Mouse (Mus musculus): Measurements from ENCODE around the gene Ddx23. TPM values are rescaled to one million over a fixed set of nuclear protein-coding genes. Genes with fewer than 3 reads are reported as not detected.
A peak's percentile ranks its signal among the peaks of the same experiment; 100 is the strongest.

Gene Ddx23
- total RNA-seq, 2 experiments from 2014 or later, result 69.4 to 75.8 TPM

GRCm38 (mm10) chr15:98636517-98636916 lies 26.2 kb downstream of the Ddx23 start:
- peak; percentile 68 to 88 for DNase-seq (ENCODE audit: low spot score in 2 of 2)
- intact Hi-C loops (cut with DNase I), result no loop called here

DNA sequence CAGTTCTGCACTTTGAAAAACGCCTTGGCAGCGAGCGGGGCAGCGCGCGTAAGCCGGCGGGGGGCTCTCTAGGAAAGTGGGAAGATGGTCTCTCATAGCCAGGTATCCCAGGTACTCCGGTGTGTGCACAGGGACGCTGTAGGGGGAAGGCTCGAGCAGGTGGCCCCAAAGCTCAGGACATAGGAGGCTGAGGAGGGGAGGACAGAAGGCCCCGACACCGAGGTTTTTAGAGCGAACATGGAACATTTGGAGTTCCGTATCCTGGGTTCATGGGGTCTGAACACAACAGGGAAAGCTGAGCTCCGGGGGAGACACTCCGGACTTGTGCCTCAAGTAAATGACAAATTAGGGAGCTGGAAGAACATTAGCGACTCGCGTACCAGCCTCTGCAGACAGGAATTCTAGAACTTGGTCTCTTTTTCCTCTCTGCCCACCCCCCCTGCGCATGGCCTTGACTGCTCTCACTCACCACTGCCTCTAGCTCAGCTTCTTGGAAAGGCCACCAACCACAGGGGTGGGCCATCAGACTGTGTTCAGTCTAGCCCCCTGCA lies 27.3 kb downstream of the Ddx23 start:
- intact Hi-C loops (cut with DNase I), result loop anchor here (2.0 kb wide), 1 partner anchor 27 kb away; the partner anchor contains the start of gene Ddx23
- DNase-seq (ENCODE audit: low spot score in 2 of 2), result no peak

DNA sequence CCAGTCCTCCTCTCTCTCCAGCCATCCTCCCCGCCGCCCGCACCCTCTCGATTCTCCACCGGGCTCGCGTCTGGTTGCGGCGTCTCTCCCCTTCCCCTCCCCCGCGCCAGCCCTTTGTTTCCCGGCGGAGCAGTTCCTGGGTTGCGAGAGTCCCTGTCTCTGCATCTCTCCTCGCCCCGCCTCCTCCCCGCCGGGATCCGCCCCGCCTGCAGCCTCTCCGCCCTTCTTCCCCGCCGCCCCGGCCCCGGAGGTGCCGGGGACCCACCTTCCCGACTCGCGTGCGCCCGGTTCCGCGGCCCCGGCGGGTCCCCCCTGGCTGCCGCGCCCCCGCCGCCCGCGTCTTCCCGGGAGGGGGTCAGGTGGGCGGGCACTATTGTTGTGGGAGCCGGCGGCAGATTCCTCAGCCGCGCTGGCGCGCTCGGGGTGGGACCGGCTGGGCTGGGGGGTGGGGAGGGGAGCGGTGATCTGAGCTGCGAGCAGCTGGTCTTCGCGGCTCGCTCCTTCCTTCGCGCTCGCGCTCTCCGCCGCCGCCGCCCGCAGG lies 28.1 kb downstream of the Ddx23 start:
- DNase-seq (ENCODE audit: low spot score in 2 of 2), result peak; percentile 80 to 87
- intact Hi-C loops (cut with DNase I), result loop anchor here (2.0 kb wide), 1 partner anchor 28 kb away; the partner anchor contains the start of gene Ddx23

DNA sequence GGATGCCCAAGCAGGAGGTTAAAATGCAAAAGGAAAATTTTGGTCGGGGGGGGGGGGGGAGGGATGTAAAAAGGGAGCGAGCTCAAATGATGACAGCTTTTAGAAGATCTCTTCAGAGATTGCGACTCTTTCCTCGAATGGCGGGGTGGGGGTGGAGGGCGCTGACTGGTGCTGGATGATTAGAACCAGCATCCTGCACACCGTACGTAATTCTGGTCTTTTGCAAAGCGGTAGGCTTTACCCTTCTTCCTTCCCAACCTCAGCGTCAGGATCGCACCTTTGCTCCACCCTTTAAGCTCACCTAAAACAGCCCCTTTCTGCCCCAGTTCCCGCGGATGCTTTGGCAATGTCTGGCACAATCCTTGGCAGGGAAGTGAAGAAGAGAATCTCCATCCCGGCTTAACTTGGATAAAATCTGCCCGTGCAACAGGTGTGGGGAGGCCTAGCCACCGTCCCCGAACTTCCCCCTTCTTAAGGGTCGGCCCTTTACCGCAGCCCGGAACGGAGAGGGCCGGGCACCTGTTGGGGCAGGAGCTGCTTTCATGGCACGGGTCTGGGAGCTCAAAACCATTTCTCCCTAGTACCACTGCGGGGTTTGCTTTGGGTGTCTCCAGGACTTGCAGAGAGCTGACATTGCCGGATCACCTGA lies 28.7 kb downstream of the Ddx23 start:
- intact Hi-C loops (cut with DNase I), result loop anchor here (2.0 kb wide), 1 partner anchor 29 kb away; the partner anchor contains the start of gene Ddx23

DNA sequence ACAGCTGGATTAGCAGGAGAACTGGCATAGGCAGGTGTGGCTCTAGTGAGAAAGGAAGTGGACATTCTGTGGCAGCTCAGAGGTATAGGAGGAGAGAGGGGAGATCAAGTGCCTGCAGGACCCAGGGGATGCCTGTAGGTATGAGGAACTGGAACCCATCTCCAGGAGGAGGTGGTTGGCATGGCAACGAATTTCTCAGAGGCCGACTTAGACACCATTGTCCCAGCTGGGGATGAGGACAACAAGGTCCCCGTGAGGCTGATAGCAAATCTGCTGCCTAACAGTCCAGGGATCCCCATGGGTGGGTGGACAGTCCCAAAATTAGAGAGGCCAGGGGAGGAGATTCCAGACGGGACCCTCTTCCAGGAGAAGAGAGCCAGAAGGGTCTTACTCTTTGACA lies 29.8 kb downstream of the Ddx23 start:
- intact Hi-C loops (cut with DNase I), result no loop called here
- no peak for DNase-seq (ENCODE audit: low spot score in 2 of 2)

More for the DNA sequence above, 28.7 kb downstream of the Ddx23 start:
- DNase-seq (ENCODE audit: low spot score in 2 of 2), result no peak

DNA sequence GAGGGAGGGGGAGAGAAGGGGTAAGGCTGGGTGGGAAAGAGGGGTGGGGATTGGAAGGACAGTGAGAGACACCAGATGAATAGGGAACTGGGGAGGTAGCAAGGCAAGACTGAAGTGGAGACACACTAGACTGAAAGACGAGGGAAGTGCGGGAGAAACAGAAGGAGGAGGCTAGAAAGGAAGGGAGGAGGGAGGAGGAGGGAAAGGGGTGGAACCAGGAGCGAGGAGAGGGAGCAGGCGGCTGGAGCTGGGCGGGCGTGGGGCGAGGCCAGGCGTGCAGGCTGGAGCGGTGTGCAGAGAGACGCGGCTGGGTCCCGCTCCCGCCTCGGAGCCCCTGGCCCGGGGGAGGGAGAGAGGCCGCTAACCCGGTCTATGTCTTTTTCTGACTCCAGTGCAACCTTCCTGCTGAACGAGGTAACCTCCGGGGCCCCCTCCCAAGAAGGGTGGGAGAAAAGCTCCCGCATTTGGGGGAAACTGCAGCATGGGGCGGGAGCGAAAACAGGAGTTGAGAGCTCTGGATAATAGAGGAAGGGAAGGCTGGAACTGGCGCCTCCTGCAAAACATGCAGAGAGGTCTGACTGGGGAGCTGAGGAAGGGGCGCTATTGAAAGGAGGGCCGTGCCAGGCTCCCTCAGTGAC lies 30.5 kb downstream of the Ddx23 start:
- intact Hi-C loops (cut with DNase I), result no loop called here
- peak; percentile 66 to 68 for DNase-seq (ENCODE audit: low spot score in 2 of 2)

DNA sequence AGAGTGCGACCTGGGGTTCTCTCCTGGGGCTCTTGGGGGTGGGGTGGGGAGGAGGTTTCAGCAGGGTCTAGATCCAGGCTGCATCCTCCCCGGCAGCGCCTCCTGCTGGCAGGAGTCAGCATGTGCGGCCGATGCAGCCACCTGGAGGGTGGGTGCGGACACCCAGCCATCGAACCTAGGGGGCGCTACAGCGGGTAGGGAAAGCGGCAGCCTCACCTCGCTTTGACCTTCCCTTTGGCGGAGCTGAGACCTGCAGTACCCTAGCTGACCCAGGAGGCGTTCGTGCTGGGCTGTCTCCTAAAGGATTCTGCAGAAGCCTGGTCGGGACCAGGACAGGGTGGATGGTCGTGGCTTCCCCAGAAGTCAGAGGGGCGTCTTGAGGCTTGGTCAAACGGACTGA lies 31.2 kb downstream of the Ddx23 start:
- intact Hi-C loops (cut with DNase I), result no loop called here
- DNase-seq (ENCODE audit: low spot score in 2 of 2), result peak in 1 of 2 experiments; percentile 45

- DNase-seq (ENCODE audit: low spot score in 2 of 2), result no peak
- intact Hi-C loops (cut with DNase I), result no loop called here
Observed at GRCm38 (mm10) chr15:98630540-98630939, 32.2 kb downstream of the Ddx23 start, which contains the start of gene Cacnb3. Gene Cacnb3 (plus strand): TSS chr15:98630840.

DNA sequence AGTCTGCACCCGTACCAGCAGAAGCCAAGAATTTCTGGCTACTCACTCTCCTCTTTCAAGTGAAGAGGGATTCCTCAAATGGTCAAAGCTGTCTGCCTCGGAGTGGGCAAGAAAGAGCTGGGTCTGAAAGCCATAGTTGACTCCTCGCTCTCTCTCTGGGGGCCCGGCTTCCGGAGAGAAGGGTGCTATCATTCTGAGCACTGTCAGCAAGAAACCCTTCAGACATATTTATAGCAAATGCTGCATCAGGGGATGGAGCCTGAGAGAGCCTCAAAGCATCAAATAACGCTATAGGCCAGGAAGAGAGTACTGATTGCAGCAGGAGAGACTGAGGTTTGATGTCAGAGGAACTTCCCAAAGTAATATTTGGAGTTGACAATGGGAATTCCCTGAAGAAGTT lies 33.2 kb downstream of the Ddx23 start:
- intact Hi-C loops (cut with DNase I), result no loop called here
- DNase-seq (ENCODE audit: low spot score in 2 of 2), result no peak

GRCm38 (mm10) chr15:98628589-98629254 lies 34.0 kb downstream of the Ddx23 start:
- intact Hi-C loops (cut with DNase I), result no loop called here
- no peak for DNase-seq (ENCODE audit: low spot score in 2 of 2)

DNA sequence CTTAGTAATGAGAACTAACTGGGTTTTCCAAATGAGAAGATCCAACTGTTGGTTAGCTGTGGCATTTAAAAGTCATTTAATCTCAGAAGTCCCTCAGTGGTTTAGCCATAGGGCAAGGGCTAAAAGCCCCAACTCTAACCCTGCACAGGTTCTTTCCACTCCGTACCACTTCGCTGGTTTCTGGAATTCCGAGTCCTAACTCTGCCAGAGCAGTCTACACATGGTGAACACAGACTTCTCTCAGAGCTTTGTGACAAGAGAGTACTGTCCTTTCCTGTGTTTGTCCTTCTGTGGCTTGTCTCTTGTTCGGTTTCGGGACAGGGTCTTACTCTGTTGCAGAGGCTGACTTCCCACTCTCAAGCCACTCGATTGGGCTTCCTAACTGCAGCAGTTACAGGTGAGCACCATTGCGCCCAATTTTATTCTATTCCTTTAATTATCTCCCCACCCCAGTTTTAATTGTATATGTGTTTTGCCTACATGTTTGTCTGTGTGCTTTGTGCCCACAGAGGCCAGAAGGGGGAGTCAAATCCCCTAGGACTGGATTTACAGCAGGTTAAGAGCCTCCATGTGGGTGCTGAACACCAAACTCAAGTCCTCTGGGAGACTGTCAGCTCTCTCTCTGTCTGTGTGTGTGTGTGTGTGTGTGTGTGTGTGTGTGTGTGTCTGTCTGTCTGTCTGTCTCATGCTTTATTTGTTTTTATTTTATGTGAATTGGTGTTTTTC lies 36.0 kb downstream of the Ddx23 start:
- intact Hi-C loops (cut with DNase I), result no loop called here
- DNase-seq (ENCODE audit: low spot score in 2 of 2), result no peak

DNA sequence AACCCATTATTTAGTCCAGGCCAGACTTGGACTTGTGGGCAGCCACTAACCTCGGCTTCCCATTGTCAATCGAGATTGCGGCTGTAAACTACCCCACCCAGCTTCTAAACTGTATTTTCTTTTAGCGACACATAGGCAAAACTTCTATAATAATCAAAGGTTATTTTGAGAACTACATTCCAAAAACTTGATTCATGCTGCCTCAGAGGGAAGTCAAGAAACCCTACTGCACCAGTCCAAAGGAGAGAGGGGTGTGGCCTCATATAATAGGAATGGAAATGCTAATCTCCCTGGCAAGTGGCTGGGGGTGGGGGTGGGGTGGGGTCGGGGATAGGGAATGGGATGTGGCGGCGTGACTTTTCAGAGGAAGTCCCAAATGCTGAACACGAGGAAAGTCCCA lies 36.6 kb downstream of the Ddx23 start:
- intact Hi-C loops (cut with DNase I), result no loop called here
- no peak for DNase-seq (ENCODE audit: low spot score in 2 of 2)

DNA sequence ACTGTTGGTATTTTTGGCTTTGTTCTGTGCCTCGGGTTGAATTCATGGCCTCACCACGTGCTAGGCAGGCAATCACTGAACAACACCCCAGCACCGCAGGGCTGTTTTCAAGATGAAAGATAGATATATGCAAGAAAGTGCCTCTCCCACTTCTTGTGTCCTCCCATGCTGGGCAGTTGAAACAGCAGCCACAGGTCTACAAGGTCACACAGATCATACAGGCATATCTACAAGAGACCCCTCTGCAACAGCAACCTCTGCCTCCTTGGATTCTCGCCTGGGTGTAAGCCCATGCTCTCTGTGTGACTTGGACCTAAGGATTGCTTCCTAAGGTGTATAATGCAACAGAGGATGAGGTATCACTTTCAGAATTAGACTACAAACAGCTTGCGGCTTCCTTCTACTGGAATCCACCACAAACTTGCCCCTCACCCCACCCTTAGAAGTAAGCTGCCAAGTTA lies 39.3 kb downstream of the Ddx23 start:
- DNase-seq (ENCODE audit: low spot score in 2 of 2), result no peak
- intact Hi-C loops (cut with DNase I), result no loop called here

DNA sequence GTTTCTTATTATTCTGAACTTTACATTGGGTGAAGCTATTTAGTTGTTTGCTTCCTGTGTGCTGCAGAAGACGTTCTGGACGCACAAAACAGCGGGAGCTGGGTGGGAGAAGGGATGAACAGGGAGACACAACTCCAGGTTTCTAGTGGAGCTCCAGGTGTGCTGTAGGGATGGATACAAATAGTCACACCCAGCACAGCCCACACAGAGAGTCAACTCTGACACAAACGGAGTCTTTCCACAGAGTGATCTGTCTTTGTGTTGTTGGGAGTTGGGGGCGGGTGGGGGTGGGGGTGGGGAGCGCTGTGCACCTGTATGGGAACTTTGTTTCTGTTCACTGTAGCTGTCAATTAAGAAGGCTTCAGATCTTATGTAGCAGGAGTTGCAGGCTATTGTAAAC lies 40.0 kb downstream of the Ddx23 start:
- intact Hi-C loops (cut with DNase I), result no loop called here
- no peak for DNase-seq (ENCODE audit: low spot score in 2 of 2)

DNA sequence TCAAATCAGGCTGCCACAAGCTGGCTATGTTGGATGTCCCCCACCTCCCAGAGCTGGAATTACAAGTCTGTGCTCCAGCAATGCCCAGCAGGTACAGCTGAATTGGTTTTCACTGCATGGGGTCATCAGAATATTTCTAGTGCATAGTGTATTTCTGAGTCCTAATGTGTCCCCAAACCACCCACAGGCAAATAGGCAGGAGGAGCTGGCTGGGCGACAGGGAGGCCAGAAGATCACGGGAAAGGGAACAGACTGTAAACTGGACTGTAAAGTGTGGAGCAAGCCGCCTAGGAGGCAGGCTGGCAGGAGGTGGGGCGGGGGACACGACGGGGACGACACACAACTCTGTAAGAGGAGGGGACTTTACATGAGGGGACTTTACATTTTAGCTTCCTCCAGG lies 40.5 kb downstream of the Ddx23 start:
- intact Hi-C loops (cut with DNase I), result no loop called here
- DNase-seq (ENCODE audit: low spot score in 2 of 2), result no peak

DNA sequence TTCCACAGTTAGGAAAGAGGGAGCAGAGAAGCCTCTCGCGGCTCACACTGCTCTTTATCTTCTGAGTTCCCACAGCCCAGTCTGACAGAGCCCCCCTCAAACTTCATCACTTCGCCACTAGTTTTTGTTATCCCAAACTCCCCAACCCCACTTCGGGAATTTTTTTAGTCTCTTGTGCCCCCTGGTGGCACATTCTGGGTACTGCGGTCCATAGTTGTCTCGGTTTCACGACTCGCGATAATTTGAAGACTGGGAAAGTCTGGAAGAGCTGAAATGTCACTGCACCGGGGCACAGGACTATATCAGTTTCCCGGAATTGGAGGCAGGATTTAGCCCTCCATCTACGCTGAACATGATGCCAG lies 45.5 kb downstream of the Ddx23 start:
- intact Hi-C loops (cut with DNase I), result loop anchor here (1.0 to 5.0 kb wide), 2 partner anchors 37 to 105 kb away; no protein-coding TSS in a partner anchor
- DNase-seq (ENCODE audit: low spot score in 2 of 2), result peak; percentile 70 to 72

GRCm38 (mm10) chr15:98616362-98617175 lies 46.1 kb downstream of the Ddx23 start:
- DNase-seq (ENCODE audit: low spot score in 2 of 2), result no peak
- intact Hi-C loops (cut with DNase I), result loop anchor here (1.0 to 5.0 kb wide), 2 partner anchors 36 to 104 kb away; no protein-coding TSS in a partner anchor

GRCm38 (mm10) chr15:98615751-98616150 lies 46.9 kb downstream of the Ddx23 start:
- intact Hi-C loops (cut with DNase I), result loop anchor here (5.0 kb wide), 1 partner anchor 103 kb away; no protein-coding TSS in a partner anchor
- DNase-seq (ENCODE audit: low spot score in 2 of 2), result no peak

Measured in left cerebral cortex, postnatal 25 days (tissue).